Mouse (Mus musculus): ENCODE data around the gene Psd.

Psd gene

GRCm38 (mm10) chr19:46338331-46338936 is 11.5 kb upstream of the Psd start, which contains the start of gene Cuedc2:
Gene Cuedc2, minus strand, starts transcription at chr19:46338702.
- DNase-seq, result peak; percentile 98

GRCm38 (mm10) chr19:46337719-46338330 is 10.9 kb upstream of the Psd start:
- no peak for DNase-seq

GRCm38 (mm10) chr19:46333906-46334305 is 7.0 kb upstream of the Psd start:
- DNase-seq, result no peak

GRCm38 (mm10) chr19:46332721-46333339 is 5.9 kb upstream of the Psd start:
- DNase-seq, result no peak

GRCm38 (mm10) chr19:46331936-46332335 is 5.0 kb upstream of the Psd start:
- DNase-seq, result no peak

- DNase-seq, result no peak
Measured at GRCm38 (mm10) chr19:46331326-46331725, 4.4 kb upstream of the Psd start.

- no peak for DNase-seq
Measured at GRCm38 (mm10) chr19:46330696-46331095, 3.7 kb upstream of the Psd start.

- peak; percentile 92 for DNase-seq
Measured at GRCm38 (mm10) chr19:46329951-46330350, 3.0 kb upstream of the Psd start.

- DNase-seq, result no peak
Measured at GRCm38 (mm10) chr19:46329031-46329641, 2.2 kb upstream of the Psd start.

- DNase-seq, result peak; percentile 96
Measured at GRCm38 (mm10) chr19:46328081-46329030, 1.4 kb upstream of the Psd start, which contains the start of gene Fbxl15. Gene Fbxl15, plus strand, starts transcription at chr19:46328184.

GRCm38 (mm10) chr19:46327531-46328064 is 642 bp upstream of the Psd start:
- DNase-seq, result no peak

GRCm38 (mm10) chr19:46326019-46326755 is 769 bp downstream of the Psd start:
- no peak for DNase-seq

- no peak for DNase-seq
Measured at GRCm38 (mm10) chr19:46324918-46325317, 2.0 kb downstream of the Psd start.

GRCm38 (mm10) chr19:46324366-46324765 is 2.6 kb downstream of the Psd start:
- no peak for DNase-seq

- DNase-seq, result no peak
Measured at GRCm38 (mm10) chr19:46323716-46324115, 3.2 kb downstream of the Psd start.

- no peak for DNase-seq
Measured at GRCm38 (mm10) chr19:46322996-46323572, 3.9 kb downstream of the Psd start.

GRCm38 (mm10) chr19:46322144-46322995 is 4.6 kb downstream of the Psd start:
- no peak for DNase-seq

- no peak for DNase-seq
Measured at GRCm38 (mm10) chr19:46321101-46321943, 5.6 kb downstream of the Psd start.

GRCm38 (mm10) chr19:46320076-46320785 is 6.7 kb downstream of the Psd start:
- no peak for DNase-seq

Data from lung, postnatal 10 days (tissue).